Mouse (Mus musculus): ENCODE measurements around the gene Iyd.

Iyd gene

GRCm38 (mm10) chr10:3555128-3555527 lies 15.1 kb downstream of the Iyd start:
- DNase-seq: no peak

GRCm38 (mm10) chr10:3556538-3556937 lies 16.5 kb downstream of the Iyd start:
- DNase-seq: no peak

GRCm38 (mm10) chr10:3559136-3559535 lies 19.1 kb downstream of the Iyd start:
- no peak for DNase-seq

- DNase-seq: peak; percentile 20
Measured at GRCm38 (mm10) chr10:3562165-3562564, 22.1 kb downstream of the Iyd start.

- DNase-seq: no peak
Measured at GRCm38 (mm10) chr10:3565126-3565525, 25.1 kb downstream of the Iyd start.

GRCm38 (mm10) chr10:3567821-3568220 lies 27.8 kb downstream of the Iyd start:
- DNase-seq: no peak

- DNase-seq: peak; percentile 5
Measured at GRCm38 (mm10) chr10:3572723-3573649, 32.9 kb downstream of the Iyd start.

GRCm38 (mm10) chr10:3573905-3574500 lies 34.0 kb downstream of the Iyd start:
- DNase-seq: no peak

GRCm38 (mm10) chr10:3590632-3591031 lies 50.6 kb downstream of the Iyd start:
- DNase-seq: no peak

- DNase-seq: no peak
Measured at GRCm38 (mm10) chr10:3591790-3592189, 51.8 kb downstream of the Iyd start.

- no peak for DNase-seq
Measured at GRCm38 (mm10) chr10:3596697-3597096, 56.7 kb downstream of the Iyd start.

GRCm38 (mm10) chr10:3597760-3598159 lies 57.7 kb downstream of the Iyd start:
- no peak for DNase-seq

Measured in cerebellum, adult 9-10 months (tissue).